Mouse (Mus musculus): ENCODE results near the gene 1700029I15Rik. TPM values are rescaled to one million over a fixed set of nuclear protein-coding genes. Genes with fewer than 3 reads are reported as not detected.

The 1700029I15Rik gene
- polyA plus RNA-seq, 1 experiment, result 1.1 TPM

DNA sequence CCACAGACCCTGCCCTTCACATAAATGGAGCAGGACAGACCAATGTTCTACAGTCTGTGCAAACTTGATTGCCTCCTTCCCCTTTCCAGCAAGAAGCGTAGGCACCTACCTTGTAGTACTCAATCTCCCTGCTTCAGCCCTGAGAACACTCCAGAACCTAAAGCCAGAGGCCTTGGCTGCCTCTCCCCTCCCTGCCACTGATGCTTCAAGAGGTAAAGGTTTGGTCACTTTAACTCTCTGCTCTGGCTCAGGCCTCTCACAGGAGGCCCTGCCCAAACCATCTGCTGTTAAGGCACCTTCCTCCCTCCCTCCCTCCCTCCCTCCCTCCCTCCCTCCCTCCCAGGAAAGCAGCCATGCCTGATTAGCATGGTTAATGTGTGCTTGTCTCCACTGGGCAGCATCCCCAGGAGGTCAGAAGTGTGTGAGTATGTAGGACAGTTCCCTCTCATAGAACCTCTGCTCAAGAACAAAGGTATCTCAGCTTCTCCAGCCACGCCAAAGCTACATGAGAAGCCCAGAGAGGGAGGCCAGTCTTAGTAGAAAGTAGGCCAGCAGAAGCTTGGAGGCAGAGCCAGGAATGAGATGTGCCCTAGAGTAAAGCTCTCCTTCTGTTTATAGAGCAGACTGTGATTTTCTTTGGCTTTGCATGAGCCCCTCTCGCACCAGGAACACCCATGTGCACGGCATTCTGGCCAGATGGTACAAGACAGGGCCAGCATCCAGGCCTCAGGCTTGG is 20.4 kb downstream of the 1700029I15Rik start:
- H3K27ac ChIP-seq (ENCODE audit: insufficient read depth, low read depth, low read length), result no peak overlapping the region
- 0 out of 2 replicates have a peak, but pooled peaks cover 2% of the 10 kb centered on the region for H3K4me1 ChIP-seq (ENCODE audit: control insufficient read depth, insufficient read depth, low read length)
- TF ChIP-seq POLR2A (IDR thresholded peaks at IDR 0.05; ENCODE audit: borderline replicate concordance, low read depth, low read length) (no peak), CTCF (IDR thresholded peaks at IDR 0.05; ENCODE audit: low read depth, low read length) (no peak)
- H3K4me3 ChIP-seq (ENCODE audit: insufficient read depth, low read length), result no peak overlapping the region

GRCm38 (mm10) chr2:92403776-92404319 is 21.5 kb downstream of the 1700029I15Rik start:
- H3K27ac ChIP-seq (ENCODE audit: insufficient read depth, low read depth, low read length), result no peak overlapping the region
- H3K4me3 ChIP-seq (ENCODE audit: insufficient read depth, low read length), result no peak overlapping the region
- TF ChIP-seq POLR2A (IDR thresholded peaks at IDR 0.05; ENCODE audit: borderline replicate concordance, low read depth, low read length) (no peak), CTCF (IDR thresholded peaks at IDR 0.05; ENCODE audit: low read depth, low read length) (no peak)
- 0 out of 2 replicates have a peak, but pooled peaks cover 2% of the 10 kb centered on the region for H3K4me1 ChIP-seq (ENCODE audit: control insufficient read depth, insufficient read depth, low read length)

- Histone ChIP-seq H3K27ac (ENCODE audit: insufficient read depth, low read depth, low read length) (no peak overlapping the region), H3K4me1 (ENCODE audit: control insufficient read depth, insufficient read depth, low read length) (0 out of 2 replicates have a peak, but pooled peaks cover 2% of the 10 kb centered on the region), H3K4me3 (ENCODE audit: insufficient read depth, low read length) (no peak overlapping the region)
- TF ChIP-seq POLR2A (IDR thresholded peaks at IDR 0.05; ENCODE audit: borderline replicate concordance, low read depth, low read length), result no peak
- no peak for TF ChIP-seq CTCF (IDR thresholded peaks at IDR 0.05; ENCODE audit: low read depth, low read length)
Measured at GRCm38 (mm10) chr2:92404737-92405136, 22.4 kb downstream of the 1700029I15Rik start.

- no peak for TF ChIP-seq POLR2A (IDR thresholded peaks at IDR 0.05; ENCODE audit: borderline replicate concordance, low read depth, low read length)
- no peak for TF ChIP-seq CTCF (IDR thresholded peaks at IDR 0.05; ENCODE audit: low read depth, low read length)
- H3K4me1 ChIP-seq (ENCODE audit: control insufficient read depth, insufficient read depth, low read length), result 0 out of 2 replicates have a peak, but pooled peaks cover 2% of the 10 kb centered on the region
- no peak overlapping the region for H3K27ac ChIP-seq (ENCODE audit: insufficient read depth, low read depth, low read length)
- no peak overlapping the region for H3K4me3 ChIP-seq (ENCODE audit: insufficient read depth, low read length)
Measured at GRCm38 (mm10) chr2:92405687-92406086, 23.3 kb downstream of the 1700029I15Rik start.

- Histone ChIP-seq H3K4me3 (ENCODE audit: insufficient read depth, low read length) (no peak overlapping the region), H3K27ac (ENCODE audit: insufficient read depth, low read depth, low read length) (no peak overlapping the region), H3K4me1 (ENCODE audit: control insufficient read depth, insufficient read depth, low read length) (no peaks in the 10 kb centered on the region)
- TF ChIP-seq POLR2A (IDR thresholded peaks at IDR 0.05; ENCODE audit: borderline replicate concordance, low read depth, low read length) (no peak), CTCF (IDR thresholded peaks at IDR 0.05; ENCODE audit: low read depth, low read length) (no peak)
Measured at GRCm38 (mm10) chr2:92408309-92409045, 26.1 kb downstream of the 1700029I15Rik start.

DNA sequence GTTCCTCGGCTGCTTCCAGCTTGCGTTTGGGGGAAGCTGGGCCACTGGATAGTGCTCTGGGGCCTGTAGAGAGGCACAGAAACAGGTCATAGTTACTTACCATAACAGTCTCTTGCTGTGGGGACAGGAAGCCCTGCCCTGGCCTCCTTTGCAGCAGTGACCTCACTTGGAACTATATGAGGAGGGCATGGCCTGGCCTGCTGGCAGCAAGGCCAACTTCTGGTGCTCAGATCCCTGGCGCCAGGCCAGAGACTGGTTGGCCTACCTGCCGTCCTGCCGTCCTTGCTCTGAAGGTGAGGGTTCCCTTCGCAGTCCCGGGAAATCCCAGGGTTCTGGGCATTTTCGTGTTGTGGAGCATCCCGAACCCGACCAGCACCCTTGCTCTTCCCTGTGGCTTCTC is 29.4 kb downstream of the 1700029I15Rik start:
- H3K4me1 ChIP-seq (ENCODE audit: control insufficient read depth, insufficient read depth, low read length), result no peaks in the 10 kb centered on the region
- H3K27ac ChIP-seq (ENCODE audit: insufficient read depth, low read depth, low read length), result no peak overlapping the region
- no peak overlapping the region for H3K4me3 ChIP-seq (ENCODE audit: insufficient read depth, low read length)
- TF ChIP-seq CTCF (IDR thresholded peaks at IDR 0.05; ENCODE audit: low read depth, low read length), result no peak

DNA sequence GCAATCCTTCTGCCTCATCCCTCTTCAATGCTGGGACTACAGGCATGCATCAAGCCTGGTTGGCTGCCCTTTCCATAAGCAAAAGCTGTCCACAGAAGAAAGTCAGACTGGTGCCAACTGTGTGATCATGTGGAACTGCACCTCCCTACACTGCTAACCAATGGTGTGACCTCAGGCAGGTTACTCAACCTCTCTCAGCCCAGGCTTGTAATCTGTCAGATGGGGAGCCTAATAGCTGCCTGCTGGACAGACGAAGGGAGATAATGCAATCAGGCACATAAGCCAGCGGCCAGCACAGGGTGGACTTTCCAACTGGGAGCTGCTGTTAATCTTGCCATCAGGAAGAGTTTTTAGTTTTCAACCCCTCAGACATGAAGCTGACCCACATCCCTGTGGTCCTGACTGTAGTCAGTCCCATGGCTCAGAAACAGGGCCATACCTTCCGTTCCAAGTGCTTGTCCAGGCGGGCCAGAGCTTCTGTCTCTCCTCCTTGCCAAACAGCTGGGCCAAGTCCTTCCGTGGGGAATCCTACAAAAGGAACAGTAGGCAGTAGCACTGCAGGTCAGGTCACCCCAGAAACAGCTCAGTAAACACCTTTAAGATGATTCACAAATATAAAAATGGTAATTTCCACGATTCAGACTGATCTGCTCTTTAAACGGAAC is 39.5 kb downstream of the 1700029I15Rik start:
- Histone ChIP-seq H3K4me1 (ENCODE audit: control insufficient read depth, insufficient read depth, low read length) (peaks cover 11% of the 10 kb centered on the region), H3K27ac (ENCODE audit: insufficient read depth, low read depth, low read length) (no peak overlapping the region), H3K4me3 (ENCODE audit: insufficient read depth, low read length) (no peak overlapping the region)
- TF ChIP-seq CTCF (IDR thresholded peaks at IDR 0.05; ENCODE audit: low read depth, low read length), result no peak

- TF ChIP-seq CTCF (IDR thresholded peaks at IDR 0.05; ENCODE audit: low read depth, low read length) (no peak), POLR2A (IDR thresholded peaks at IDR 0.05; ENCODE audit: borderline replicate concordance, low read depth, low read length) (no peak)
- no peak overlapping the region for H3K4me3 ChIP-seq (ENCODE audit: insufficient read depth, low read length)
- peaks cover 11% of the 10 kb centered on the region for H3K4me1 ChIP-seq (ENCODE audit: control insufficient read depth, insufficient read depth, low read length)
- no peak overlapping the region for H3K27ac ChIP-seq (ENCODE audit: insufficient read depth, low read depth, low read length)
Measured at GRCm38 (mm10) chr2:92422388-92423135, 40.2 kb downstream of the 1700029I15Rik start.

GRCm38 (mm10) chr2:92423156-92423555 is 40.8 kb downstream of the 1700029I15Rik start:
- no peak for TF ChIP-seq POLR2A (IDR thresholded peaks at IDR 0.05; ENCODE audit: borderline replicate concordance, low read depth, low read length)
- TF ChIP-seq CTCF (IDR thresholded peaks at IDR 0.05; ENCODE audit: low read depth, low read length), result no peak
- H3K27ac ChIP-seq (ENCODE audit: insufficient read depth, low read depth, low read length), result no peak overlapping the region
- H3K4me3 ChIP-seq (ENCODE audit: insufficient read depth, low read length), result no peak overlapping the region
- H3K4me1 ChIP-seq (ENCODE audit: control insufficient read depth, insufficient read depth, low read length), result peaks cover 15% of the 10 kb centered on the region
